Mouse (Mus musculus) hindbrain, embryonic 11.5 days (tissue): ENCODE data around the gene Cpeb2. TPM values are rescaled to one million over a fixed set of nuclear protein-coding genes. Genes with fewer than 3 reads are reported as not detected.

Experiments
- ATAC-seq: fragments of 200-750 bp; cut with Nextera tagmentation; 2 replicates; pipeline ENCODE4 v1.8.0; 2017; ENCODE audit warnings: mild to moderate bottlenecking, moderate TSS enrichment, moderate library complexity; ENCODE audit not compliant: low FRiP score
- DNase-seq: peaks from one replicate; pipeline ENCODE4 v3.0.0-alpha.2; 2015; ENCODE audit warnings: low spot score
- H3K27ac ChIP-seq: fragments of 300-500 bp; sonication (generic); 2 replicates; pipeline ENCODE4 v1.5.1; 2014; ENCODE audit warnings: mild to moderate bottlenecking, low read depth, low read length
- H3K27me3 ChIP-seq: fragments of 300-500 bp; sonication (generic); 2 replicates; pipeline ENCODE4 v1.6.1; 2014; ENCODE audit warnings: mild to moderate bottlenecking, low read length, moderate library complexity, mixed read lengths; ENCODE audit not compliant: control insufficient read depth, insufficient read depth
- H3K36me3 ChIP-seq: fragments of 300-500 bp; sonication (generic); 2 replicates; pipeline ENCODE4 v1.6.1; 2014; ENCODE audit warnings: mild to moderate bottlenecking, low read length, moderate library complexity, mixed read lengths; ENCODE audit not compliant: control insufficient read depth, insufficient read depth
- H3K4me1 ChIP-seq: fragments of 300-500 bp; sonication (generic); replicated peaks from 2 replicates; pipeline ENCODE4 v1.6.1; 2014; ENCODE audit warnings: low read length, mixed read lengths; ENCODE audit not compliant: control insufficient read depth, insufficient read depth
- H3K4me2 ChIP-seq: fragments of 300-500 bp; sonication (generic); replicated peaks from 2 replicates; pipeline ENCODE4 v1.6.1; 2014; ENCODE audit warnings: mild to moderate bottlenecking, low read depth, low read length
- H3K4me3 ChIP-seq: fragments of 300-500 bp; sonication (generic); 2 replicates; pipeline ENCODE4 v1.5.1; 2014; ENCODE audit warnings: low read depth, low read length
- H3K9ac ChIP-seq: fragments of 300-500 bp; sonication (generic); 2 replicates; pipeline ENCODE4 v1.6.1; 2014; ENCODE audit warnings: low read depth, low read length
- H3K9me3 ChIP-seq: fragments of 300-500 bp; sonication (generic); 2 replicates; pipeline ENCODE4 v1.6.1; 2016; ENCODE audit warnings: low read length; ENCODE audit not compliant: control insufficient read depth
- WGBS: fragments of 180-500 bp; shearing (Covaris S2); extraction: QIAGEN DNeasy Blood & Tissue Kit; methylation state at CpG from one replicate; pipeline ENCODE4 v1.1.7; 2014; 5-methylcytosine and 5-hydroxymethylcytosine counted together
- polyA plus RNA-seq: library from polyadenylated mRNA; unstranded; fragments of >200 nt; fragmentation: Nextera tagmentation; extraction: Ambion mirVana; gene quantifications from 2 replicates; pipeline ENCODE4 v1.2.1, GENCODE M21; 2014

Cpeb2 gene
- polyA plus RNA-seq, result 6.2 and 6.8 TPM in 2 replicates

GRCm38 (mm10) chr5:43232480-43233315 is at the start of gene Cpeb2:
TSS of gene Cpeb2 (plus strand) at chr5:43233170.
- ATAC-seq, result peak; percentile 95
- peak within 1 kb of the TSS; percentile 98 for H3K27ac ChIP-seq
- no peaks in the 10 kb centered on the region for H3K9me3 ChIP-seq
- H3K36me3 ChIP-seq, result no peaks in the 10 kb centered on the region
- H3K9ac ChIP-seq, result peak within 1 kb of the TSS; percentile 92
- H3K4me1 ChIP-seq, result no peaks in the 10 kb centered on the region
- H3K4me3 ChIP-seq, result peak within 1 kb of the TSS; percentile 94
- WGBS, result 1% methylated on average over 62 of the region's 89 CpGs
- DNase-seq, result peak; percentile 94
- H3K4me2 ChIP-seq, result peak within 1 kb of the TSS; percentile 85
- H3K27me3 ChIP-seq, result no peaks in the 10 kb centered on the region

GRCm38 (mm10) chr5:43183556-43183955 is 49.4 kb upstream of the Cpeb2 start:
- no peak for ATAC-seq

DNA sequence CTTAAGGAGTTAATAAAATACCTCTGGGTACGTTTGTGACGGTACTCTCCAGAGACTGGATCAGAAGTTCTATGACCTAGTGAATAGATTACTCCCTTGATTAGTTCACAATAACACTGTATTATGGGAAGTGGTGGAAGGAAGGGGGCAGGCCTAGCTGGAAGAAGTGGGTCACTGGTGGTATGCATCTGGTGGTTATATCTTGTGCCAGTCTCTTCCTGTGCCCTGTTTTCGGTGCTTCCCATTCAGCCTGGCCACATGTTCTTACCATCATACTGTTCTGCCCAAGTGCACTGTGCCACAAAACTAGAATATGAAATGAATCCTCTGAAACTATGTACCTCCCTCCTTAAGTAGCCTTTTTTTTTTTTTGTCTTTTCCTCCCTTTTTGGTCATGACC is 48.1 kb upstream of the Cpeb2 start:
- no peaks in the 10 kb centered on the region for H3K9me3 ChIP-seq
- no peak overlapping the region for H3K4me2 ChIP-seq
- WGBS, result 68% methylated on average over 3 of the region's 3 CpGs
- H3K4me3 ChIP-seq, result no peak overlapping the region
- no peaks in the 10 kb centered on the region for H3K4me1 ChIP-seq
- no peaks in the 10 kb centered on the region for H3K36me3 ChIP-seq
- ATAC-seq (no peak), DNase-seq (no peak)
- H3K9ac ChIP-seq, result no peak overlapping the region
- H3K27ac ChIP-seq, result no peak overlapping the region
- H3K27me3 ChIP-seq, result no peaks in the 10 kb centered on the region

More at GRCm38 (mm10) chr5:43183556-43183955, 49.4 kb upstream of the Cpeb2 start:
- Histone ChIP-seq H3K4me1 (no peaks in the 10 kb centered on the region), H3K9me3 (no peaks in the 10 kb centered on the region), H3K36me3 (no peaks in the 10 kb centered on the region), H3K27ac (no peak overlapping the region), H3K4me3 (no peak overlapping the region), H3K27me3 (no peaks in the 10 kb centered on the region), H3K9ac (no peak overlapping the region), H3K4me2 (no peak overlapping the region)
- DNase-seq, result no peak

- no peaks in the 10 kb centered on the region for H3K27me3 ChIP-seq
- no peak overlapping the region for H3K9ac ChIP-seq
- H3K4me3 ChIP-seq, result no peak overlapping the region
- no peaks in the 10 kb centered on the region for H3K36me3 ChIP-seq
- no peak overlapping the region for H3K4me2 ChIP-seq
- H3K4me1 ChIP-seq, result no peaks in the 10 kb centered on the region
- DNase-seq (no peak), ATAC-seq (no peak)
- no peak overlapping the region for H3K27ac ChIP-seq
- WGBS, result 88% methylated on average over 3 of the region's 3 CpGs
- H3K9me3 ChIP-seq, result no peaks in the 10 kb centered on the region
Observed at GRCm38 (mm10) chr5:43185478-43185877, 47.5 kb upstream of the Cpeb2 start.

DNA sequence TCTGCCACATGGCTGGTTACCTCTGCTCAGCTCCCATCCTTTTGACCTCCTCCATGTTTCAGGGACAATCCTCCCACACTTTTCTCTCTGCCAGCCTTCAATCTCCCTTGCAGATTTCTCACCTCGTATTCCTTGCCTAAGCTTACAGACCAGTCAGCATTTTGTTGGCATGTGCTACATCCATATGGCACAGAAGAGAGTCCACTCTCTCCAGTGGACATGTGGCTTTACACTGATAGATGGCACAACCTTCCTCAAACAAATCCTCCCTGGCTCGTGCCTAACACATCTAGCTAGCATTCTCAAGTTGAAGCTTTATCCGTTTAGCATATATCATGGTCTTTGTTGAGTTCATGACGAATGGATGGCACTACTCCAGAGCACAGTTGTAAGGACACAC is 32.3 kb upstream of the Cpeb2 start:
- no peaks in the 10 kb centered on the region for H3K4me1 ChIP-seq
- DNase-seq (no peak), ATAC-seq (no peak)
- no peaks in the 10 kb centered on the region for H3K9me3 ChIP-seq
- H3K27ac ChIP-seq, result no peak overlapping the region
- no peak overlapping the region for H3K9ac ChIP-seq
- 88% methylated on average over 4 of the region's 4 CpGs for WGBS
- no peak overlapping the region for H3K4me3 ChIP-seq
- H3K4me2 ChIP-seq, result no peak overlapping the region
- H3K27me3 ChIP-seq, result no peaks in the 10 kb centered on the region
- no peaks in the 10 kb centered on the region for H3K36me3 ChIP-seq

DNA sequence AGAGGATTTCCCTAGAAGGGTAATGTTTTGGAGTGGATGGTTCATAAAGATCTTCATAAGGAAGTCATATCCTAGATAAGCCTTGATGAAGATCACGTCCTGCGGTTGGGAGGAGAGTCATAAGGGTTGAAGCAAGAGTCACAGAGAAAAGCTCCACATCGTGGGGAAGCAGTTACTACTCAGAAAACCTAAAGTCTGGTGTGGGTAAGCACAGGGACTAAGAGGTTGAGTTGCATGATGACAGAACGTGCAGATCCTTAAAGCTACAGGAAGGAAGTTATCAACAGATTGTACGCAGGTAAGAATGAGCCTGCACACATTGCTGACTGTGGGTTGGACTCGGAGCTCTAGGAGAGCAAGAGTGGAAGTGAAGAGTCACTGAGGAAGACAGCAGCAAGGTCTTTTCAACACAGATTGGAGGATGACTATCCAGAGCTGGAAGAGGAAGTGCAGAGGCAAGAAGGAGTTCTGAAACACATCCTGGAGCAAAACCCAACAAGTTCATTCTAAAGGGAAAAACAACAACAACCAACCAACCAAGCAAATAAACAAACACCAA is 26.4 kb upstream of the Cpeb2 start:
- DNase-seq (no peak), ATAC-seq (no peak)
- Histone ChIP-seq H3K4me3 (no peak overlapping the region), H3K9ac (no peak overlapping the region), H3K4me2 (no peak overlapping the region), H3K27me3 (no peaks in the 10 kb centered on the region), H3K36me3 (no peaks in the 10 kb centered on the region), H3K9me3 (no peaks in the 10 kb centered on the region), H3K4me1 (no peaks in the 10 kb centered on the region), H3K27ac (no peak overlapping the region)
- 91% methylated on average over 6 of the region's 6 CpGs for WGBS

DNA sequence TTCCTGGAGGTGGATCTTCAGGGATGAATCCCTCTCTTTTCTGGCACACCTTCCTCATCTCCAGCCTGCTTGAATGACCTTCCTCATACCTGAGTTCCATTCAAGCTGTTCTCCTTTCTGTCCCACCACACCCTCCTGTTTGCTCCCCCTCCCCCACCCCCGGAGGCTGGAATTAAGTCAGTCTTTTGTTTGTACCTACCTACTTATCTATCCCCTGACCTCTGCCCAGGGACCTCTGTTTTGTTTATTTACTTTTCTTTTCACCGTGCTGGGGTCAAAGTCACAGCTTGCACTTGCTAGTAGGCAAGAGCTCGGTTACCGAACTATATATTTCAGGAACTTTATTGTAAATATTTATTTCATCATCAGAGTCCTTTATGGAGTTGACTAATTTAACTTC is 15.5 kb upstream of the Cpeb2 start:
- 54% methylated on average over 4 of the region's 4 CpGs for WGBS
- no peaks in the 10 kb centered on the region for H3K9me3 ChIP-seq
- H3K4me1 ChIP-seq, result no peaks in the 10 kb centered on the region
- H3K27me3 ChIP-seq, result no peaks in the 10 kb centered on the region
- no peaks in the 10 kb centered on the region for H3K36me3 ChIP-seq
- no peak overlapping the region for H3K9ac ChIP-seq
- H3K4me3 ChIP-seq, result no peak overlapping the region
- no peak for DNase-seq
- no peak overlapping the region for H3K27ac ChIP-seq
- ATAC-seq, result no peak
- H3K4me2 ChIP-seq, result no peak overlapping the region

- Histone ChIP-seq H3K9me3 (no peaks in the 10 kb centered on the region), H3K27me3 (no peaks in the 10 kb centered on the region), H3K4me1 (no peaks in the 10 kb centered on the region), H3K36me3 (no peaks in the 10 kb centered on the region), H3K4me2 (no peak overlapping the region), H3K27ac (no peak overlapping the region), H3K9ac (no peak overlapping the region), H3K4me3 (no peak overlapping the region)
- no peak for ATAC-seq
- WGBS, result 82% methylated on average over 10 of the region's 10 CpGs
- DNase-seq, result no peak
Observed at GRCm38 (mm10) chr5:43217987-43218846, 14.8 kb upstream of the Cpeb2 start.
